Comparison of ENCODE assay signal across 13 mouse cellular contexts in the genomic region with DNA sequence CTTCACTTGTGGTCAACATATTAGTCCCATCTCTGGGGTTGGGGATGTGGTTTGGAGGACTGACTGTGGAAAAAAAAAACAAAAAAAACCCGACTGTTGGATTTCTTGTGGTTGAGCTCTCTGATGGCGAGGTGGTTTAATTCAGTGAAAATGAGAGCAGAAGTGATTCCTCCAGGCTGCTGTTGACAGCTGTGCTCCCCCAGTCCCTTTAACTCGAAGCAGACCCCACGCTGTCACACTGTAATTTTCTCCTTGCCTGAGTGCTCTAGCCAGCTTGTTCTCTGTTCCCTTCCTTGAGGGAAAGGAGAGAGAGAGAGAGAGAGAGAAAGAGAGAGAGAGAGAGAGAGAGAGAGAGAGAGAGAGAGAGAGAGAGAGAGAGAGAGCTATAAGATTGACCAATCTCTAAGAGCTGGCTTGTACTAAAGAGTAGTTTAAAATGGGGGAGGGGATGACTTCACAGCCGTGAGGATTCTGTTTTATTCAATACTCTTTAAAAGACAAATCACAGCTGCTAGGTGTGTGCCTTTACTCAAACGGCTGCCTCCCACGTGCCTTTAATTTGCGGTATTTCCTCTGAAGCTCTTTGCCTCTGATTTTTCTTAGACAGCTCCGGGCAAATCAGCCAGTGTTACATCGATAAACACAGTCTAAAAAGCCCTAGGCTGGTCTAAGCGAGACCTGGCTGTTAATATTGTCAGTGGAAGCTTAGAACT. TPM values are rescaled to one million over a fixed set of nuclear protein-coding genes. Genes with fewer than 3 reads are reported as not detected.
DNase-seq lines count a peak whose midpoint lies in the region; ATAC-seq and TF ChIP-seq lines count a peak whose summit lies in the region.
"Had no signal": no experiment of that assay in that cellular context is flagged by ENCODE, and none has a peak within 500 bp of the region (broad histone marks: within the 10 kb centered on the region; RNA-seq: fewer than 3 reads in every experiment).

No protein-coding gene starts in this region.

- no peak for ATAC-seq in forebrain, embryonic 15.5 days (replicated peaks)
- no peak for ATAC-seq in forebrain, embryonic 12.5 days (ENCODE audit: low FRiP score)
- no peak for ATAC-seq in limb, embryonic 15.5 days (ENCODE audit: insufficient number of reproducible peaks, low FRiP score, low TSS enrichment, low read depth)
- ATAC-seq in stomach, postnatal 0 days (ENCODE audit: low FRiP score, low TSS enrichment): no peak
- ATAC-seq: inflammation-experienced regulatory T-cells, adult 6 months had no signal

- no peaks in the 10 kb centered on the region for H3K9me3 ChIP-seq in forebrain, embryonic 15.5 days
- no peaks in the 10 kb centered on the region for H3K9me3 ChIP-seq in forebrain, embryonic 12.5 days
- H3K9me3 ChIP-seq in limb, embryonic 15.5 days: no peaks in the 10 kb centered on the region
- H3K9me3 ChIP-seq in stomach, postnatal 0 days (ENCODE audit: control insufficient read depth, low read length): no peaks in the 10 kb centered on the region
- H3K9me3 ChIP-seq: liver, embryonic 15.5 days had no signal

- TF ChIP-seq EP300 in stomach, postnatal 0 days (optimal IDR thresholded peaks at IDR 0.05): no peak

- H3K27ac ChIP-seq in forebrain, embryonic 15.5 days (replicated peaks): no peak overlapping the region
- no peak overlapping the region for H3K27ac ChIP-seq in forebrain, embryonic 12.5 days
- H3K27ac ChIP-seq in limb, embryonic 15.5 days: no peak overlapping the region
- H3K27ac ChIP-seq in stomach, postnatal 0 days (replicated peaks): no peak overlapping the region
- H3K27ac ChIP-seq: liver, embryonic 15.5 days had no signal

- peak; percentile 17 for DNase-seq in retina, postnatal 1 day
- no peak for DNase-seq in retina, embryonic 14.5 days (ENCODE audit: low spot score)
- no peak for DNase-seq in stomach, postnatal 0 days (ENCODE audit: low spot score)
- no peak for DNase-seq in adrenal gland, postnatal 10 days
- no peak for DNase-seq in adrenal gland, adult 18-20 months (ENCODE audit: low spot score in 2 of 2)
- DNase-seq: adrenal gland, postnatal 25 days; cerebellum, postnatal 14 days had no signal

- TF ChIP-seq CTCF in stomach, postnatal 0 days (IDR thresholded peaks at IDR 0.05; ENCODE audit: low read depth): no peak

- no peak overlapping the region for H3K9ac ChIP-seq in forebrain, embryonic 15.5 days (replicated peaks)
- H3K9ac ChIP-seq in forebrain, embryonic 12.5 days: no peak overlapping the region
- no peak overlapping the region for H3K9ac ChIP-seq in limb, embryonic 15.5 days
- H3K9ac ChIP-seq in stomach, postnatal 0 days (ENCODE audit: low read length): no peak overlapping the region
- H3K9ac ChIP-seq: liver, embryonic 15.5 days had no signal

- no peaks in the 10 kb centered on the region for H3K36me3 ChIP-seq in forebrain, embryonic 15.5 days
- H3K36me3 ChIP-seq in forebrain, embryonic 12.5 days (replicated peaks): no peaks in the 10 kb centered on the region
- H3K36me3 ChIP-seq in limb, embryonic 15.5 days: no peaks in the 10 kb centered on the region
- H3K36me3 ChIP-seq in stomach, postnatal 0 days (ENCODE audit: control insufficient read depth, insufficient read depth, low read length): no peaks in the 10 kb centered on the region
- H3K36me3 ChIP-seq: liver, embryonic 15.5 days had no signal

- WGBS in forebrain, embryonic 15.5 days: 33% methylated on average over 11 of the region's 11 CpGs
- 47% methylated on average over 11 of the region's 11 CpGs for WGBS in forebrain, embryonic 12.5 days
- WGBS in limb, embryonic 15.5 days: 7% methylated on average over 11 of the region's 11 CpGs
- 17% methylated on average over 11 of the region's 11 CpGs for WGBS in stomach, postnatal 0 days

- peak overlapping the region; percentile 94 for H3K4me2 ChIP-seq in forebrain, embryonic 15.5 days (replicated peaks)
- H3K4me2 ChIP-seq in forebrain, embryonic 12.5 days: no peak overlapping the region
- 0 out of 2 replicates have a peak overlapping the region, but pooled peaks have one; percentile 17 for H3K4me2 ChIP-seq in limb, embryonic 15.5 days
- 0 out of 2 replicates have a peak overlapping the region, but pooled peaks have one; percentile 8 for H3K4me2 ChIP-seq in stomach, postnatal 0 days (replicated peaks; ENCODE audit: low read depth)
- H3K4me2 ChIP-seq: heart, embryonic 11.5 days; liver, embryonic 15.5 days had no signal

- peaks cover 22% of the 10 kb centered on the region for H3K4me1 ChIP-seq in forebrain, embryonic 15.5 days
- H3K4me1 ChIP-seq in forebrain, embryonic 12.5 days: peaks cover 11% of the 10 kb centered on the region
- H3K4me1 ChIP-seq in limb, embryonic 15.5 days: peaks cover 25% of the 10 kb centered on the region
- H3K4me1 ChIP-seq in stomach, postnatal 0 days (replicated peaks; ENCODE audit: control insufficient read depth, insufficient read depth): no peaks in the 10 kb centered on the region

- 0 out of 2 replicates have a peak overlapping the region, but pooled peaks have one; percentile 64 for H3K4me3 ChIP-seq in forebrain, embryonic 15.5 days
- H3K4me3 ChIP-seq in forebrain, embryonic 12.5 days (replicated peaks): no peak overlapping the region
- H3K4me3 ChIP-seq in limb, embryonic 15.5 days: no peak overlapping the region
- H3K4me3 ChIP-seq in stomach, postnatal 0 days (ENCODE audit: low read depth, low read length): no peak overlapping the region
- H3K4me3 ChIP-seq: liver, embryonic 15.5 days had no signal

- peaks cover 15% of the 10 kb centered on the region; the same call in 1 of the 2 replicates for H3K27me3 ChIP-seq in forebrain, embryonic 15.5 days
- peaks cover 56% of the 10 kb centered on the region for H3K27me3 ChIP-seq in forebrain, embryonic 12.5 days
- H3K27me3 ChIP-seq in limb, embryonic 15.5 days: peaks cover 46% of the 10 kb centered on the region
- peaks cover 3% of the 10 kb centered on the region; the same call in 1 of the 2 replicates for H3K27me3 ChIP-seq in stomach, postnatal 0 days (ENCODE audit: control insufficient read depth, insufficient read depth, low read length)

RNA-seq across cellular contexts. Expression of gene Tgfa, which starts 2.3 kb away (rescaled TPM):
- 11.5 and 12.6 TPM in 2 replicates for polyA plus RNA-seq in forebrain, embryonic 15.5 days (2015; fragmentation: Nextera tagmentation; extraction: Ambion mirVana)
- 3.0 and 4.3 TPM in 2 replicates for polyA plus RNA-seq in forebrain, embryonic 12.5 days (2016; fragmentation: Nextera tagmentation; extraction: Ambion mirVana)
- polyA plus RNA-seq in limb, embryonic 15.5 days (2015; fragmentation: Nextera tagmentation; extraction: Ambion mirVana): 6.9 and 7.8 TPM in 2 replicates
- polyA plus RNA-seq in stomach, postnatal 0 days (2015; fragmentation: Nextera tagmentation; extraction: Ambion mirVana): 8.7 and 9.1 TPM in 2 replicates
- 1 to 10 TPM; 8.1 to 9.0 TPM for total RNA-seq in adrenal gland, postnatal 10 days (2021)
- total RNA-seq in adrenal gland, adult 18-20 months (2021): 10 to 100 TPM in 1 of 2 experiments, 1 to 10 TPM in 1; 5.1 to 14.0 TPM
